Mouse (Mus musculus) midbrain, embryonic 14.5 days (tissue): ENCODE measurements at regions not wholly inside any gene's neighbourhood (a gene's known extent, or its start where the extent isn't known, plus 50 kb on each side); places are given as distances from the start of the nearest gene placed in this dataset.

Source experiments
- ATAC-seq: fragments of 200-750 bp; cut with Nextera tagmentation; 2 replicates; pipeline ENCODE4 v1.8.0; 2017; ENCODE audit warnings: moderate number of reproducible peaks, moderate library complexity; ENCODE audit not compliant: low FRiP score, low TSS enrichment
- DNase-seq: peaks from one replicate; pipeline ENCODE4 v3.0.0-alpha.2; 2015
- H3K27ac ChIP-seq: fragments of 300-500 bp; sonication (generic); replicated peaks from 2 replicates; pipeline ENCODE4 v1.5.1; 2014; ENCODE audit warnings: mild to moderate bottlenecking, low read depth, low read length, moderate library complexity
- H3K27me3 ChIP-seq: fragments of 300-500 bp; sonication (generic); 2 replicates; pipeline ENCODE4 v1.6.1; 2014; ENCODE audit warnings: low read length, control low read depth, mixed read lengths; ENCODE audit not compliant: control insufficient read depth, insufficient read depth
- H3K36me3 ChIP-seq: fragments of 300-500 bp; sonication (generic); 2 replicates; pipeline ENCODE4 v1.6.1; 2014; ENCODE audit warnings: low read length, control low read depth; ENCODE audit not compliant: control insufficient read depth, insufficient read depth
- H3K4me1 ChIP-seq: fragments of 300-500 bp; sonication (generic); 2 replicates; pipeline ENCODE4 v1.6.1; 2014; ENCODE audit warnings: mild to moderate bottlenecking, antibody characterized with exemption, low read length, control low read depth; ENCODE audit not compliant: control insufficient read depth, insufficient read depth
- H3K4me2 ChIP-seq: fragments of 300-500 bp; sonication (generic); 2 replicates; pipeline ENCODE4 v1.6.1; 2014; ENCODE audit warnings: mild to moderate bottlenecking, low read length, moderate library complexity
- H3K4me3 ChIP-seq: fragments of 300-500 bp; sonication (generic); replicated peaks from 2 replicates; pipeline ENCODE4 v1.5.1; 2014; ENCODE audit warnings: low read depth, low read length
- H3K9ac ChIP-seq: fragments of 300-500 bp; sonication (generic); replicated peaks from 2 replicates; pipeline ENCODE4 v1.6.1; 2014; ENCODE audit warnings: mild to moderate bottlenecking, low read length, moderate library complexity
- H3K9me3 ChIP-seq: fragments of 300-500 bp; sonication (generic); 2 replicates; pipeline ENCODE4 v1.6.1; 2016; ENCODE audit warnings: low read length, control low read depth, mixed read lengths; ENCODE audit not compliant: control insufficient read depth
- WGBS: fragments of 180-500 bp; shearing (Covaris S2); extraction: QIAGEN DNeasy Blood & Tissue Kit; methylation state at CpG from one replicate; pipeline ENCODE4 v1.1.7; 2014; 5-methylcytosine and 5-hydroxymethylcytosine counted together

DNA sequence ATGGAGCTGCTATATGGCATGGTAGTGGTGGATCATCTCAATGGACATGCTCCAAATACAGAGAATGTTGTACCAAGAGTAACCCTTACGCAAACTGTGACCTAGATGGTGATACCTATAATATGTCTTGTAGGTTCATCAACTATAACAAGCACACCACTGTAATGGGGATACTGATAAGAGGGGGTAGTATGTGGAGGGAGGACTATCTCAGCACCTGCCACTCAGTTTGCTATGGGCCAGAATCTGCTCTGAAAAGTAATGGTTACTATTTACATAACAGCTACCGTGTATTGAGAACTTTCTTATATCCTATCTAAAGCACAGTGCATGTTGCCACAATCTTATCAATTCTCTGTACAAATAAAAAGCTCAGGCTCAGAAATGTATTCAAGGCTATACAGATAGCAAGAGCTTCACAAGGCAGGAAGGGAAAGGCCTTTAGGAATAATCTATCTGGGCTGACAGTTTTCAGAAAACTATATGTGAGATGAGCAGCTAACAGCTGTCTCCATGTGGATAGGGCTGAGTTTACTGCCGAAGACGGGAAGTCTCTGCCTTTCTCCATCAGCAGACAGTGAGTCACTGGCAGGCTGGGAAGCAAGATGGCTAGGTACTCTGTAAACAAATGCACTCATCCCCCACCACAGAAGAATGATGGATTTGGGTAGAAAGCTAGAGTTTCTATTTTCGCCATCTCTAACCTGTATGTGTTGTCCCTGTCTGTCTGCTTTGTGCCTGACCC lies 77.1 kb upstream of the Nck2 start:
- no peak for DNase-seq
- Histone ChIP-seq H3K9ac (no peak overlapping the region), H3K27ac (no peak overlapping the region), H3K4me2 (no peak overlapping the region), H3K4me3 (no peak overlapping the region), H3K27me3 (no peaks in the 10 kb centered on the region), H3K36me3 (no peaks in the 10 kb centered on the region), H3K9me3 (no peaks in the 10 kb centered on the region), H3K4me1 (no peaks in the 10 kb centered on the region)
- no peak for ATAC-seq
- 92% methylated on average over 5 of the region's 5 CpGs for WGBS

DNA sequence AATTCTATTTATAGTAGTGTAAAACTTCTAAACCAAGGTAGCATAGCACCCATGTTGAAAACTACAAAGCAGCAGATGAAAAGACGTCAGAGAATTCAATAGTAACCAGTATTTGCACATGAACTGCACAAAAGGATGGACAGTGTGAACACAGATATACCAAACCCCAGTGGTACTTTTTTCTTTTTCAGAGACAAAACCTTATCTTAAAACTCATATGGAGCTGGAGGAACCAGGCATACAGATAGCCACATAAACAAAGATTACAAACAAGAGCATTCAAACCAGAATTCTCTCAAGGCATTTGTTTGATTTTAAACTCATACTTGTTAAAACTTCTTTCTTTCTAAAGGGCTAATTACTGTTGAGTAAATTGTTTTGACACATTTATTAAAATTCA lies 72.5 kb upstream of the Nck2 start:
- Histone ChIP-seq H3K36me3 (no peaks in the 10 kb centered on the region), H3K9me3 (no peaks in the 10 kb centered on the region), H3K27ac (no peak overlapping the region), H3K9ac (no peak overlapping the region), H3K4me1 (no peaks in the 10 kb centered on the region), H3K4me3 (no peak overlapping the region), H3K27me3 (no peaks in the 10 kb centered on the region), H3K4me2 (no peak overlapping the region)
- no peak for DNase-seq
- 75% methylated on average over 1 of the region's 1 CpGs for WGBS
- no peak for ATAC-seq

- Histone ChIP-seq H3K27me3 (no peaks in the 10 kb centered on the region), H3K36me3 (no peaks in the 10 kb centered on the region), H3K4me2 (no peak overlapping the region), H3K9me3 (no peaks in the 10 kb centered on the region), H3K9ac (no peak overlapping the region), H3K27ac (no peak overlapping the region), H3K4me1 (no peaks in the 10 kb centered on the region), H3K4me3 (no peak overlapping the region)
- WGBS = 66% methylated on average over 5 of the region's 5 CpGs
- ATAC-seq = no peak
- no peak for DNase-seq
Measured at GRCm38 (mm10) chr1:43374946-43375345, 69.4 kb upstream of the Nck2 start.

DNA sequence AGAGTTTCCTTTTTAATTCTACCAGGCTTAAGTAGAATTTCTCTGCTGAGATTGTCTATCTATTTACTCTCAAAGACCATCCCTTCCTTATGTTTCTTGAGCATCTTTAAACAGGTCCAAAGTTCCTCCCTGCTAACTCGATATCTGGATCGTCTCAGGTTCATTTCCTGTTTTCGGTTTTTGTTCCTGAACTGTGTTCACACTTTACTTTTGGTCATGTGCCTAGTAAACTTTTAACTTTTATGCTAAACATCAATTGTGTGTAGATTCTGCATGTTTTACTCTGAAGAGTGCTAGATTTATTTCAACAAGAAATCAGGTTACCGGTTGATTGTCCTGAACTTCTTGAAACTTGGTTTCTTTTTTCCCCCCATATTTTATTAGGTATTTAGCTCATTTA lies 68.5 kb upstream of the Nck2 start:
- Histone ChIP-seq H3K27ac (no peak overlapping the region), H3K27me3 (no peaks in the 10 kb centered on the region), H3K9me3 (no peaks in the 10 kb centered on the region), H3K36me3 (no peaks in the 10 kb centered on the region), H3K9ac (no peak overlapping the region), H3K4me2 (no peak overlapping the region), H3K4me3 (no peak overlapping the region), H3K4me1 (no peaks in the 10 kb centered on the region)
- 97% methylated on average over 4 of the region's 4 CpGs for WGBS
- no peak for ATAC-seq
- no peak for DNase-seq

DNA sequence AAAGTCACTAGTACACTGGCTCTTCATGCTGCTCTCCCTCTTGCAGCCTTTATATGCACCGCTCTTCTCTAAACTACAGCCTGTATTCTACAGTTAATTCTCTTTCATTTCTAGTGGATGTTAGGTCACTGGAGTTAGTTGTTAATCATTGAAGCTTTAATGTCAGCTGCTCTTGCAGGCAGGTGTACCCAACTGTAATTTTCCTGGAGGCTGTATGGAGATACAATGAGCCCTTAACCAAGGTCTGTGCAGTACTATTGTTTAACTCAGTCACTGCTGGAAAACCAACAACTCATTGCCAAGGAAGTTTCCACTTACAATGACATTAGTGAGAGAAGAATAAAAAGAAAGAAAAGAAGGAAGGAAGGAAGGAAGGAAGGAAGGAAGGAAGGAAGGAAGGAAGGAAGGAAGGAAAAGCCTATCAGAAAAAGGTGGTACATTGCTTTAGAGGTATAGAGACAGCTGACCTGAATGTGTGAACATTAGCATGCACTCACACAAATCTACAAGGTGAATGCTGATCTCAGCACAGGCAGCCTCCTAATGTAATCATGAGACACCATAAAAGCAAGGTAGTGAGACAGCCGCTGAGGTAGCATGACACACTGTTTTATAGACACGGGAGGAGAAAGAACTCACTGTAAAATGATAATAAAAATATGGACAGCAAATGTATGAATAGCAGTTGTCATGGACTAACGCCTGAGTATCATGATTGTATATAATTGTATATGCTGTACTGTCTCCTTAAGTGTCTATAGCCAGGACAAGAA lies 66.7 kb upstream of the Nck2 start:
- 97% methylated on average over 4 of the region's 4 CpGs for WGBS
- no peak for ATAC-seq
- no peak overlapping the region for H3K4me2 ChIP-seq

DNA sequence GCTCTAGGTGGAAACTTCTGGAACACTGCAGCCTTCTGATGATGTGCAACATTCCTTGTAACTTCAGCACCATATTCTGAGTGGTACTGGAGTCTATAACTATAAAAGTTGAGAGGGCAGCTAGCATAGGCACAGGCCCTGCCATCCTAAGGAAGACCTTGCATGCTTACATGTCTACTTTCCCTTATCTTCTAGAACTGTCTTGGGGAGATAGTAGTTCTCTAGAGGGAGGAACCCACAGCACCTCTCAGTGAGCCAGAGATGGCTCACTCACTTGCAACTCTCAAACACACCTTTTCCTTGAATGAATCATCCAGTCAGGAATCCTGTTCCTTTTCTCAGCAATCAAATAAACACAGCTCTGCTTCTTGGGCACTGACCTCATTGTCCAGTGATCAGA lies 59.4 kb upstream of the Nck2 start:
- no peak overlapping the region for H3K9ac ChIP-seq
- no peak for DNase-seq
- no peaks in the 10 kb centered on the region for H3K9me3 ChIP-seq
- no peaks in the 10 kb centered on the region for H3K36me3 ChIP-seq
- no peaks in the 10 kb centered on the region for H3K27me3 ChIP-seq
- no peaks in the 10 kb centered on the region for H3K4me1 ChIP-seq
- H3K4me2 ChIP-seq = no peak overlapping the region
- no peak overlapping the region for H3K4me3 ChIP-seq
- no peak overlapping the region for H3K27ac ChIP-seq
- no peak for ATAC-seq

More for the DNA sequence above, 66.7 kb upstream of the Nck2 start:
- no peaks in the 10 kb centered on the region for H3K4me1 ChIP-seq
- no peaks in the 10 kb centered on the region for H3K9me3 ChIP-seq
- H3K36me3 ChIP-seq = no peaks in the 10 kb centered on the region
- H3K9ac ChIP-seq = no peak overlapping the region
- no peak for DNase-seq
- no peaks in the 10 kb centered on the region for H3K27me3 ChIP-seq
- no peak overlapping the region for H3K27ac ChIP-seq
- H3K4me3 ChIP-seq = no peak overlapping the region

- Histone ChIP-seq H3K9ac (no peak overlapping the region), H3K4me1 (no peaks in the 10 kb centered on the region), H3K27me3 (no peaks in the 10 kb centered on the region), H3K4me2 (no peak overlapping the region), H3K27ac (no peak overlapping the region), H3K4me3 (no peak overlapping the region), H3K36me3 (no peaks in the 10 kb centered on the region), H3K9me3 (no peaks in the 10 kb centered on the region)
- WGBS = 96% methylated on average over 2 of the region's 2 CpGs
- ATAC-seq (no peak), DNase-seq (no peak)
Measured at GRCm38 (mm10) chr1:43394035-43394434, 50.3 kb upstream of the Nck2 start.
